Mouse (Mus musculus) brown adipose tissue, adult 24 weeks (tissue): Measurements from ENCODE around the gene Pcbp2. TPM values are rescaled to one million over a fixed set of nuclear protein-coding genes. Genes with fewer than 3 reads are reported as not detected.

Source experiments
- H3K27ac ChIP-seq: fragments of 200-500 bp; replicated peaks from 2 replicates; pipeline ENCODE4 v1.5.1; 2012; ENCODE audit warnings: low read depth, mild to moderate bottlenecking, low read length
- H3K4me1 ChIP-seq: fragments of 200-500 bp; 2 replicates; pipeline ENCODE4 v1.6.1; 2012; ENCODE audit warnings: low read length, mixed read lengths; ENCODE audit not compliant: control insufficient read depth, insufficient read depth, insufficient read length
- H3K4me3 ChIP-seq: fragments of 200-500 bp; 2 replicates; pipeline ENCODE4 v1.5.1; 2012; ENCODE audit warnings: low read depth, mild to moderate bottlenecking, low read length, moderate library complexity; ENCODE audit not compliant: insufficient read depth
- polyA plus RNA-seq: library from polyadenylated mRNA; stranded (reverse); fragments of >200 nt; gene quantifications from 2 replicates; pipeline ENCODE4 v1.2.4, GENCODE M21; 2012; ENCODE audit not compliant: missing spikeins, insufficient read depth, insufficient read length

Pcbp2 gene
- 331 and 338 TPM in 2 replicates for polyA plus RNA-seq

GRCm38 (mm10) chr15:102470183-102470604 lies at the start of gene Pcbp2:
Gene Pcbp2, plus strand, starts transcription at chr15:102470539.
- H3K4me1 ChIP-seq: no peaks in the 10 kb centered on the region
- peak within 1 kb of the TSS; percentile 95 for H3K27ac ChIP-seq
- H3K4me3 ChIP-seq: peak within 1 kb of the TSS; percentile 99

GRCm38 (mm10) chr15:102420986-102421385 lies 49.4 kb upstream of the Pcbp2 start:
- no peak overlapping the region for H3K27ac ChIP-seq
- H3K4me1 ChIP-seq: no peaks in the 10 kb centered on the region
- H3K4me3 ChIP-seq: no peak overlapping the region

- H3K4me1 ChIP-seq: no peaks in the 10 kb centered on the region
- no peak overlapping the region for H3K4me3 ChIP-seq
- no peak overlapping the region for H3K27ac ChIP-seq
Measured at GRCm38 (mm10) chr15:102421437-102421836, 48.9 kb upstream of the Pcbp2 start.

- Histone ChIP-seq H3K4me1 (no peaks in the 10 kb centered on the region), H3K27ac (no peak overlapping the region), H3K4me3 (no peak overlapping the region)
Measured at GRCm38 (mm10) chr15:102423602-102424240, 46.6 kb upstream of the Pcbp2 start.

- H3K27ac ChIP-seq: no peak overlapping the region
- H3K4me3 ChIP-seq: no peak overlapping the region
- H3K4me1 ChIP-seq: no peaks in the 10 kb centered on the region
Measured at GRCm38 (mm10) chr15:102424657-102425056, 45.7 kb upstream of the Pcbp2 start.

GRCm38 (mm10) chr15:102426963-102427362 lies 43.4 kb upstream of the Pcbp2 start:
- H3K4me3 ChIP-seq: no peak overlapping the region
- H3K4me1 ChIP-seq: no peaks in the 10 kb centered on the region
- no peak overlapping the region for H3K27ac ChIP-seq

GRCm38 (mm10) chr15:102432046-102432445 lies 38.3 kb upstream of the Pcbp2 start:
- H3K27ac ChIP-seq: no peak overlapping the region
- H3K4me1 ChIP-seq: no peaks in the 10 kb centered on the region
- no peak overlapping the region for H3K4me3 ChIP-seq

GRCm38 (mm10) chr15:102433173-102433572 lies 37.2 kb upstream of the Pcbp2 start:
- Histone ChIP-seq H3K4me1 (no peaks in the 10 kb centered on the region), H3K4me3 (no peak overlapping the region), H3K27ac (no peak overlapping the region)

- Histone ChIP-seq H3K4me1 (no peaks in the 10 kb centered on the region), H3K4me3 (no peak overlapping the region), H3K27ac (no peak overlapping the region)
Measured at GRCm38 (mm10) chr15:102442490-102442889, 27.8 kb upstream of the Pcbp2 start.

- Histone ChIP-seq H3K4me1 (no peaks in the 10 kb centered on the region), H3K27ac (no peak within 1 kb of the TSS)
Measured at GRCm38 (mm10) chr15:102445146-102445545, 25.2 kb upstream of the Pcbp2 start, which contains the start of gene Amhr2. Gene Amhr2, plus strand, starts transcription at chr15:102445367.

GRCm38 (mm10) chr15:102446448-102446847 lies 23.9 kb upstream of the Pcbp2 start:
- H3K4me1 ChIP-seq: peaks cover 3% of the 10 kb centered on the region
- H3K4me3 ChIP-seq: no peak overlapping the region
- H3K27ac ChIP-seq: no peak overlapping the region

More at GRCm38 (mm10) chr15:102445146-102445545, 25.2 kb upstream of the Pcbp2 start, which contains the start of gene Amhr2:
- no peak within 1 kb of the TSS for H3K4me3 ChIP-seq

GRCm38 (mm10) chr15:102449366-102449765 lies 21.0 kb upstream of the Pcbp2 start:
- Histone ChIP-seq H3K4me3 (no peak overlapping the region), H3K4me1 (peaks cover 3% of the 10 kb centered on the region), H3K27ac (no peak overlapping the region)

GRCm38 (mm10) chr15:102450928-102451327 lies 19.4 kb upstream of the Pcbp2 start:
- Histone ChIP-seq H3K4me3 (peak overlapping the region; percentile 34), H3K4me1 (peaks cover 3% of the 10 kb centered on the region), H3K27ac (no peak overlapping the region)

GRCm38 (mm10) chr15:102451666-102452430 lies 18.5 kb upstream of the Pcbp2 start:
- Histone ChIP-seq H3K27ac (no peak overlapping the region), H3K4me1 (peaks cover 3% of the 10 kb centered on the region), H3K4me3 (no peak overlapping the region)

- Histone ChIP-seq H3K27ac (no peak overlapping the region), H3K4me3 (no peak overlapping the region), H3K4me1 (peaks cover 10% of the 10 kb centered on the region)
Measured at GRCm38 (mm10) chr15:102455993-102456392, 14.3 kb upstream of the Pcbp2 start.
